Mouse (Mus musculus) megakaryocyte, adult 5-6 weeks (primary cell): ENCODE results near the gene Fam120c. TPM values are rescaled to one million over a fixed set of nuclear protein-coding genes. Genes with fewer than 3 reads are reported as not detected.
"Not testable (repeated sequence)": the region's sequence is repeated elsewhere in the genome, so short reads cannot be mapped to it uniquely, and the experiment has no call there.

Experiments used
- ATAC-seq: 2 replicates; pipeline ENCODE4 v1.8.0; 2016; ENCODE audit warnings: mild to moderate bottlenecking, inconsistent platforms; ENCODE audit not compliant: poor library complexity, severe bottlenecking
- total RNA-seq, 2 experiments: library from RNA; stranded (forward) in 1 of 2; stranded (reverse) in 1 of 2; fragments of 153-499, 151-499 nt in 1 of 2; fragments of 221-1000, 200-1000 nt in 1 of 2; gene quantifications; 2 replicates each; pipeline versions ENCODE4 v1.2.3 to v1.2.4; 2015 to 2017

Fam120c gene
- total RNA-seq (2015) = 0.73 and 0.76 TPM in 2 replicates
- 0.48 and 1.2 TPM in 2 replicates for total RNA-seq (2017)

GRCm38 (mm10) chrX:151343761-151344500 is at the start of gene Fam120c:
Gene Fam120c (plus strand): TSS chrX:151344175.
- ATAC-seq = peak; percentile 89

GRCm38 (mm10) chrX:151298329-151298728 is 45.6 kb upstream of the Fam120c start:
- ATAC-seq = no peak

GRCm38 (mm10) chrX:151313732-151314131 is 30.2 kb upstream of the Fam120c start:
- no peak for ATAC-seq

GRCm38 (mm10) chrX:151333615-151334014 is 10.4 kb upstream of the Fam120c start:
- no peak for ATAC-seq

GRCm38 (mm10) chrX:151337804-151338203 is 6.2 kb upstream of the Fam120c start:
- no peak for ATAC-seq

GRCm38 (mm10) chrX:151344501-151344984 is 568 bp downstream of the Fam120c start:
- ATAC-seq = peak; percentile 73

- ATAC-seq = no peak
Observed at GRCm38 (mm10) chrX:151345333-151346125, 1.6 kb downstream of the Fam120c start.

- no peak for ATAC-seq
Observed at GRCm38 (mm10) chrX:151347278-151347677, 3.3 kb downstream of the Fam120c start.

GRCm38 (mm10) chrX:151349322-151349721 is 5.3 kb downstream of the Fam120c start:
- no peak for ATAC-seq

- ATAC-seq = no peak
Observed at GRCm38 (mm10) chrX:151418801-151419200, 74.8 kb downstream of the Fam120c start.

GRCm38 (mm10) chrX:151420791-151421190 is 76.8 kb downstream of the Fam120c start:
- ATAC-seq = no peak

- no peak for ATAC-seq
Observed at GRCm38 (mm10) chrX:151443637-151444036, 99.7 kb downstream of the Fam120c start.

- ATAC-seq = no peak
Observed at GRCm38 (mm10) chrX:151444189-151444588, 100.2 kb downstream of the Fam120c start.

GRCm38 (mm10) chrX:151488128-151488527 is 144.2 kb downstream of the Fam120c start:
- ATAC-seq = no peak

- ATAC-seq = not testable (repeated sequence)
Observed at GRCm38 (mm10) chrX:151493269-151493668, 149.3 kb downstream of the Fam120c start.

GRCm38 (mm10) chrX:151496596-151496995 is 152.6 kb downstream of the Fam120c start:
- peak; percentile 80 for ATAC-seq

GRCm38 (mm10) chrX:151508536-151508935 is 164.6 kb downstream of the Fam120c start:
- peak; percentile 100 for ATAC-seq

- ATAC-seq = no peak
Observed at GRCm38 (mm10) chrX:151509906-151510305, 165.9 kb downstream of the Fam120c start.

GRCm38 (mm10) chrX:151513066-151513465 is 169.1 kb downstream of the Fam120c start:
- ATAC-seq = no peak

- ATAC-seq = no peak
Observed at GRCm38 (mm10) chrX:151513694-151514093, 169.7 kb downstream of the Fam120c start.

GRCm38 (mm10) chrX:151518181-151518580 is 174.2 kb downstream of the Fam120c start:
- no peak for ATAC-seq

GRCm38 (mm10) chrX:151520127-151520457 is 176.1 kb downstream of the Fam120c start:
- no peak for ATAC-seq
